Mouse (Mus musculus) cerebellum, adult 2 months (tissue): ENCODE measurements around the gene C1ql2. TPM values are rescaled to one million over a fixed set of nuclear protein-coding genes. Genes with fewer than 3 reads are reported as not detected.

Experiments
- DNase-seq, 2 experiments: peaks; one replicate each; pipeline ENCODE4 v3.0.0; 2021
- H3K27ac ChIP-seq: fragments of 200-500 bp; 2 replicates; pipeline ENCODE4 v1.5.1; 2012; ENCODE audit warnings: low read length, control low read depth, inconsistent platforms; ENCODE audit not compliant: insufficient read depth
- H3K27me3 ChIP-seq: fragments of 200-500 bp; 2 replicates; pipeline ENCODE4 v1.6.1; 2012; ENCODE audit warnings: inconsistent platforms, mild to moderate bottlenecking, low read length, moderate library complexity; ENCODE audit not compliant: control insufficient read depth, insufficient read depth
- H3K4me1 ChIP-seq: fragments of 200-500 bp; 2 replicates; pipeline ENCODE4 v1.6.1; 2011; ENCODE audit warnings: low read length; ENCODE audit not compliant: control insufficient read depth, insufficient read depth
- H3K4me3 ChIP-seq: fragments of 200-500 bp; replicated peaks from 2 replicates; pipeline ENCODE3; 2011; ENCODE audit warnings: mild to moderate bottlenecking, low read depth, low read length, control low read depth; ENCODE audit not compliant: insufficient read depth
- CTCF ChIP-seq: fragments of 200-500 bp; IDR thresholded peaks from 2 replicates; pipeline ENCODE4 v1.5.1; 2011; ENCODE audit warnings: low read depth, mild to moderate bottlenecking, control low read depth, low read length, moderate library complexity, borderline replicate concordance; ENCODE audit not compliant: insufficient read depth
- POLR2A ChIP-seq: fragments of 200-500 bp; IDR thresholded peaks from 2 replicates; pipeline ENCODE4 v1.6.1; 2011; ENCODE audit warnings: low read length, control low read depth, borderline replicate concordance; ENCODE audit not compliant: insufficient read depth
- WGBS: fragments of 180-500 bp; shearing (Covaris S2); methylation state at CpG from one replicate; pipeline ENCODE4 v1.1.7; 2018; 5-methylcytosine and 5-hydroxymethylcytosine counted together
- polyA plus RNA-seq: library from polyadenylated mRNA; depleted of rRNA; stranded (reverse); fragments of >200 nt; gene quantifications from 2 replicates; pipeline ENCODE4 v1.2.3, GENCODE M21; 2012; rRNA removed

Gene C1ql2
- polyA plus RNA-seq, 1 experiment = 3.0 TPM

- no peak overlapping the region for H3K4me3 ChIP-seq
- no peaks in the 10 kb centered on the region for H3K4me1 ChIP-seq
- no peaks in the 10 kb centered on the region for H3K27me3 ChIP-seq
- DNase-seq = no peak
- whole genome bisulfite sequencing = 4% methylated on average over 11 of the region's 11 CpGs
- TF ChIP-seq CTCF = no peak
- TF ChIP-seq POLR2A = no peak
- no peak overlapping the region for H3K27ac ChIP-seq
These were observed 50.0 kb downstream of the C1ql2 start for GRCm38 (mm10) chr1:120390336-120390735.

Other genes starting within 250 kb of the C1ql2 start
- gene Dbi, start 219.5 kb upstream of the C1ql2 start, polyA plus RNA-seq = 1,176 and 1,178 TPM in 2 replicates
- gene 3110009E18Rik, start 219.4 kb upstream of the C1ql2 start, polyA plus RNA-seq = 6.5 and 7.7 TPM in 2 replicates
- gene Steap3, start 67.9 kb upstream of the C1ql2 start, polyA plus RNA-seq = 3.5 and 3.9 TPM in 2 replicates
- gene Marco, start 164.4 kb downstream of the C1ql2 start, polyA plus RNA-seq = 0.10 TPM in 1 of 2 replicates, not detected in the other